Mouse (Mus musculus): Measurements from ENCODE around the gene Tldc1. TPM values are rescaled to one million over a fixed set of nuclear protein-coding genes. Genes with fewer than 3 reads are reported as not detected.

The Tldc1 gene
- 11.6 and 14.4 TPM in 2 replicates for polyA plus RNA-seq (2015; fragmentation: Nextera tagmentation; extraction: Ambion mirVana)

DNA sequence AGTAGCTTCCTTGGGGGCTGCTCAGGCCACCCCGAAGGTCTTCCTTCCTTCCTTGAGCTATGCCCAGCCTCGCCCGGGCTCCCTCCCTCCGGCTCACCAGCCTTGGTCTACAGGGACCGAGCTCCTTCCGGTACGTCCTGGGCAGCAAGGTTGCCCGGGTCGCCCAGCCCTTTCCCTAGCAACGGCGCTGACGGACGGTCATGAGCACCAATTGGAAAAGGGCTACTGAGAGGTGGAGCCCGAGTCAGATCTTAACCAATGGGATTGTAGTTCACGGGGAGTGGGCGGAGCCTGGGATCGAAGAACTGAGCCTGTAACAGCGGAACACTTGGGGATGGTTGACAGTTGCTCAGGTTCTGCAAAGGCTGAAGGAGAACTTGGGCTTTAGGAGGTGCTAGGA is at the start of gene Tldc1:
Gene Tldc1 (minus strand): TSS at position 154 of the 400 bp plus-strand sequence.
- Histone ChIP-seq H3K9me3 (replicated peaks) (no peaks in the 10 kb centered on the region), H3K4me1 (peaks cover 20% of the 10 kb centered on the region), H3K36me3 (ENCODE audit: poor library complexity, severe bottlenecking) (0 out of 2 replicates have a peak, but pooled peaks cover 2% of the 10 kb centered on the region), H3K4me2 (peak within 1 kb of the TSS; percentile 90), H3K4me3 (peak within 1 kb of the TSS; percentile 58), H3K9ac (peak within 1 kb of the TSS; percentile 80), H3K27ac (peak within 1 kb of the TSS; percentile 75), H3K27me3 (no peaks in the 10 kb centered on the region; the same call in 1 of the 2 replicates)
- under 1% methylated on average over 18 of the region's 18 CpGs for WGBS
- ATAC-seq, result peak; percentile 97

DNA sequence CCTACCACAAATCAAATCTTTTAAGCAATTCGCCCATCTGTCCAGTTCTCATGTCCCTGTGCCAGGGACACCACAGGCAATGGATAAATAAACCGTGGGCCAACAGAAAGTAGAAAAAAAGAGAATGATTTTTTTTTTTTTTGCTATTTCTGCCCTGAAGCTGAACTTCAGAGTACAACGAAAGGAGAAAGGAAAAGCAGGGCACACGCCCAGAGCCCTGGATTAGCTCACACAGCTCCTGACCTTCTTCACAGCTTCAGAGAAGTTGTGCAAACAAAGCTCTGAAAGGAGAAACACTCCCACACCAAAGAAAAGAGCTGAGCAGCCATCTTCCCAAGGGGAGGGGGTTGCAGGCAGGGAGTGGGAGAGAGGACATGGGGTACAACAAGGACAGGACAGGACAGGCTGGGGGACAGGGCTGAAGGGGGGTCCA is 49.5 kb upstream of the Tldc1 start:
- Histone ChIP-seq H3K4me3 (no peak overlapping the region), H3K27me3 (no peaks in the 10 kb centered on the region), H3K9me3 (replicated peaks) (no peaks in the 10 kb centered on the region), H3K27ac (no peak overlapping the region), H3K4me2 (no peak overlapping the region), H3K4me1 (peaks cover 71% of the 10 kb centered on the region), H3K36me3 (ENCODE audit: poor library complexity, severe bottlenecking) (no peaks in the 10 kb centered on the region), H3K9ac (0 out of 2 replicates have a peak overlapping the region, but pooled peaks have one; percentile 3)
- 28% methylated on average over 4 of the region's 4 CpGs for WGBS
- ATAC-seq, result no peak

DNA sequence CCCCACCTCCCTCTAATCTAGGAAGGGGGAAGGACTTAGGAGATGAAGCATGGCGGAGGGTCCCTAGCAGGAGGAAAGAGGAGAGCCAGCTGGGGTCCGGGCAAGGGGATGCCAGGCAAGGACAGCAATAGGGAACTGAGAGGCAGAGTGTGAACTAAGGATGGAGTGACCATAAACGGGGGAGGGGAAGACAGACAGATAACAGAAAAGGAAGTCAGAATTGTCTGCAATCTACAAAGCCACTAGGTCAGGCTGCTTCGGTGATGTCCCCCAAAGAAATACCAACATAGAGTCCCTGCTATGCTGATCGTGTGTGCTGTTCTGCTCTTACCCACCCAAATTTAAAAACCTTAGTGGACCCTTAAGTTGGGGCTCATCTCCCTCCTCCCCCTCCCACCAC is 48.8 kb upstream of the Tldc1 start:
- Histone ChIP-seq H3K4me3 (no peak overlapping the region), H3K9me3 (replicated peaks) (no peaks in the 10 kb centered on the region), H3K36me3 (ENCODE audit: poor library complexity, severe bottlenecking) (peaks cover 7% of the 10 kb centered on the region), H3K4me2 (no peak overlapping the region), H3K9ac (no peak overlapping the region), H3K27ac (no peak overlapping the region), H3K27me3 (no peaks in the 10 kb centered on the region), H3K4me1 (peaks cover 63% of the 10 kb centered on the region)
- WGBS, result 80% methylated on average over 5 of the region's 5 CpGs
- no peak for ATAC-seq

DNA sequence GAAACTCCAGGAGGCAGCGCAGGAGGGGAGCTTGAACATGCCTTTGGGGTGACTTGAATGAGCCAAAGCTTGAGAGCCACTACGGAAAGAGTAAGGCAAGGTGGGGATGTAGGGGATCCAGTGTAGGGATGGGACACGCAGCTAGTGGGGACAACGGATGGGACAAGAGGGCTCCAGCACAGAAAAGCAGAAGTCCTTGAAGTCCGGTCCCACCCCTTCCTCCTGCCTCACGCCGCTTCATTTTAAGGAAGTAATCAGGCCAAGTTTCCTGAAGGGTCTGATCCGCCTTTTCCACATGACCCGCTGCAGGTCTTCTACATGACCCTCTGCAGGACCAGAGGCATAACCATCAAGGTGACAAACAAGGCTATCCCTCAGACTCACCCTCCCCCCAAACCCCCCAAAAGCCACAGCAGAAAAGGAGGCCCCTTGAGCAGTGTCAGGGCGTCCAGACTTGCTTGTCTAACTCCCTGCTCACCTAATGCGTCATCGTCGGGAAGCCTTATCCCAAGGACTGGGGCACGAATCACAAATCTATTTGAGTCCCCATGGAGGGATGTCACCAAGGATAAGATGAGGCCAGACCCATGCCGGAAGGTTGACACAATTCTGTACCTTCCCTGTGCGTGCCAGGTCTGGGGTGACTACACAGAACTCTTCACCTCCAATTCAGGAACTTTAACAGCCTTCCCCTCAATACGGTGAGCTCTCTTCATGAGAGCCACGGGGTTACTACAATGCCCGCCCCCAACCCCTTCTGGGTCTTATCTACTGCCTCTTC is 47.9 kb upstream of the Tldc1 start:
- H3K9me3 ChIP-seq (replicated peaks), result no peaks in the 10 kb centered on the region
- H3K36me3 ChIP-seq (ENCODE audit: poor library complexity, severe bottlenecking), result peaks cover 14% of the 10 kb centered on the region
- H3K27ac ChIP-seq, result no peak overlapping the region
- WGBS, result 92% methylated on average over 19 of the region's 19 CpGs
- no peaks in the 10 kb centered on the region for H3K27me3 ChIP-seq
- H3K4me3 ChIP-seq, result no peak overlapping the region
- peaks cover 55% of the 10 kb centered on the region for H3K4me1 ChIP-seq
- no peak overlapping the region for H3K4me2 ChIP-seq
- no peak overlapping the region for H3K9ac ChIP-seq
- no peak for ATAC-seq

DNA sequence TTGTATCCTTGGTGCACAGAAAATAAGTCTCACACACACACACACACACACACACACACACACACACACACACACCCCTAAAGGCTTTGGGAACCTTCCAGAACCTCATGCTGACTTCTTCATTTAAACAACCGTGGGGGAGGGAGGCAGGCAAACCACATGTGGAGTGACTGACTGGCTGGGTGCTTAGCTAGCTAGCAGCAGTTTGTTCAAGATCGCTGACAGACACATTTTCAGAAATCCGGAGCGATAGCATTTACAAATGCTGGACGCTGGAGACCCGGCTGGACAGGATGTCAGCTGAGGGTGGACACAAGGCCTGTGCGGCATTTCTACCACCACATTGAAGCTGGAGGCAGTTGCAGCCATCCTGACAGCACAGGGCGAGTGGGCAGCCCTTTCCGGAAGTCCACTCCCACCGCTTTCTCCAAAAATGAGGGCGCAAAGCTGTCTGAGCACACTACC is 46.6 kb upstream of the Tldc1 start:
- H3K4me2 ChIP-seq, result no peak overlapping the region
- H3K27ac ChIP-seq, result no peak overlapping the region
- H3K36me3 ChIP-seq (ENCODE audit: poor library complexity, severe bottlenecking), result peaks cover 27% of the 10 kb centered on the region
- no peaks in the 10 kb centered on the region for H3K27me3 ChIP-seq
- H3K4me3 ChIP-seq, result no peak overlapping the region
- no peaks in the 10 kb centered on the region for H3K9me3 ChIP-seq (replicated peaks)
- WGBS, result 82% methylated on average over 11 of the region's 11 CpGs
- peaks cover 42% of the 10 kb centered on the region for H3K4me1 ChIP-seq
- ATAC-seq, result no peak
- no peak overlapping the region for H3K9ac ChIP-seq

DNA sequence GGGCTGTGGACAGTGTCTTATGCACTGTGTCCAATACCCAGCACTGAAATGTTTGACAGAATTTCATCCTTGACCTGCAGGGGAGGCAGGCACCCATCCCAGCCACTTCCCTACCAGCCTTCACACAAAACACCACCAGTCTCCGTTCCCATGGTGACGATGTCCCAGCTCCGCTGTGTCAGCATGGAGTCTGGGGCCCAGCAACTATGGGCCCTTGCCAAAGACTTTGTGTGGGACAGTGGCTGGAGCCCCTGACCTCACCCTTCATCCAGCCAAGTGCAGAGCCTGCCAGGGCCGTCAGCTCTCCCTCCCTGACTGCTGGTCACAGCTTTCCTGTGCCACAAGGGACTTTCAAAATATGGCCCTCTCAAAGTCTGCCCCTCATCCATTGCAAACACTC is 45.9 kb upstream of the Tldc1 start:
- no peaks in the 10 kb centered on the region for H3K9me3 ChIP-seq (replicated peaks)
- ATAC-seq, result no peak
- no peak overlapping the region for H3K27ac ChIP-seq
- no peak overlapping the region for H3K9ac ChIP-seq
- 42% methylated on average over 4 of the region's 4 CpGs for WGBS
- H3K4me2 ChIP-seq, result no peak overlapping the region
- peaks cover 34% of the 10 kb centered on the region for H3K36me3 ChIP-seq (ENCODE audit: poor library complexity, severe bottlenecking)
- H3K4me1 ChIP-seq, result peaks cover 38% of the 10 kb centered on the region
- no peaks in the 10 kb centered on the region for H3K27me3 ChIP-seq
- H3K4me3 ChIP-seq, result no peak overlapping the region

DNA sequence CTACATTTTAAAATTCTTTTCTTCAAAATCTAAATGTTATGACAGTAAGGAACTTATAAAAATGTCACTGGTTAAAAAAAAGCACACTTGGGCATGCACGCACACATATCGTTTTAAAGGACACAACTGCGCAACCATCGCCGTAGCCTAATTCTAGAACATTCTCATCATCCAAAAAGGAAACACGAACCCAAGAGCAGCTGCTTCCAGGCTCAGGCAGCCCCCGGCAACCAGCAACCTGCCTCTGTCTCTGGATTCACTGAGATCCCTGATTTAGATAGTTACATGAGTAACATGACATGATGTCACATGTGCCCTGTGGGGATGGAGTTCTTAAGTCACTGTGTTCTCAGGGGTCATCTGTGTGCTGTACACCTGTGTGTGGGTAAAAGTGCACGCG is 45.1 kb upstream of the Tldc1 start:
- peaks cover 40% of the 10 kb centered on the region for H3K36me3 ChIP-seq (ENCODE audit: poor library complexity, severe bottlenecking)
- no peak overlapping the region for H3K4me3 ChIP-seq
- no peak for ATAC-seq
- H3K27ac ChIP-seq, result no peak overlapping the region
- 97% methylated on average over 9 of the region's 9 CpGs for WGBS
- H3K27me3 ChIP-seq, result no peaks in the 10 kb centered on the region
- H3K9me3 ChIP-seq (replicated peaks), result no peaks in the 10 kb centered on the region
- H3K4me1 ChIP-seq, result peaks cover 29% of the 10 kb centered on the region
- H3K4me2 ChIP-seq, result no peak overlapping the region
- no peak overlapping the region for H3K9ac ChIP-seq

DNA sequence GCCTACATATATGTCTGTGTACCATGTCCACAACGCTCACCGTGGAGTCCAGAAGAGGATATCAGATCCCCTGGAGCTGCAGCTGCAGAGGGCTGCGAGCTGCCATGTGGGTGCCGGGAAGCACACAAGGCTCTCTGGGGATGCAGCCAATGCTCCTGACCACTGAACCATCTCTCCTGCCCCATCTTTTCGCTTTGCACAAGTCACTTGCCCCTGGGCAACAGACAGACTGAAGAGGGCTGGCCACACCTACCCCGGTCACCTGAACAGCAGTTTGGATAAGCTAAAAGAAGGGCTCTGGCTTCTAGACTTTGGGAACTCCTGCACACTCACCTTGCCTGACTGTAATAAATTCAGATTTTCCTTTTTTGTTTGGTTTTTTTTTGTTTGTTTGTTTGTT is 43.5 kb upstream of the Tldc1 start:
- no peaks in the 10 kb centered on the region for H3K27me3 ChIP-seq
- H3K9me3 ChIP-seq (replicated peaks), result no peaks in the 10 kb centered on the region
- H3K4me1 ChIP-seq, result peaks cover 29% of the 10 kb centered on the region
- H3K4me2 ChIP-seq, result no peak overlapping the region
- H3K36me3 ChIP-seq (ENCODE audit: poor library complexity, severe bottlenecking), result peaks cover 40% of the 10 kb centered on the region
- 93% methylated on average over 6 of the region's 6 CpGs for WGBS
- no peak overlapping the region for H3K9ac ChIP-seq
- H3K27ac ChIP-seq, result no peak overlapping the region
- no peak for ATAC-seq
- H3K4me3 ChIP-seq, result no peak overlapping the region

DNA sequence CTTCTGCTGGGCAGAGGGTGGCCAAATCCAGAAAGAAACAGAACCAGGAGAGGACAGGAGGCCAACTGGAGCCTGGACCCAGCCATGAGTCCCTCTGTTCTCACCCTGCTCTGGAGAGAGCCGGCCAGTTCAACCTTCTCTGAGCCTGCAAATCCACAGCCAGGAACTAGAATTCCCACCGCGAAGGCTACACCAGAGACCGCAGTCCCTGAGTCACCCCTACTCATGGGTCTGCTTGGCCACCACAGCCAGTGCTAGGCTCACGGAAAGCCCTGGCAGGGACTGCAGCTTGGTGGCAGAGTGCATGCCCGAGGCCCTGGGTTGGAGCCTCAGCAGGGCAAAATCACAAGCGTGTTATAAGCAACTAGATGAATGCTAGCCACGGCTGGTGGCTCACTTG is 41.8 kb upstream of the Tldc1 start:
- peaks cover 47% of the 10 kb centered on the region for H3K36me3 ChIP-seq (ENCODE audit: poor library complexity, severe bottlenecking)
- H3K27me3 ChIP-seq, result no peaks in the 10 kb centered on the region
- no peaks in the 10 kb centered on the region for H3K9me3 ChIP-seq (replicated peaks)
- H3K9ac ChIP-seq, result no peak overlapping the region
- 94% methylated on average over 8 of the region's 8 CpGs for WGBS
- no peak overlapping the region for H3K4me2 ChIP-seq
- H3K27ac ChIP-seq, result no peak overlapping the region
- peaks cover 30% of the 10 kb centered on the region for H3K4me1 ChIP-seq
- ATAC-seq, result no peak
- no peak overlapping the region for H3K4me3 ChIP-seq

DNA sequence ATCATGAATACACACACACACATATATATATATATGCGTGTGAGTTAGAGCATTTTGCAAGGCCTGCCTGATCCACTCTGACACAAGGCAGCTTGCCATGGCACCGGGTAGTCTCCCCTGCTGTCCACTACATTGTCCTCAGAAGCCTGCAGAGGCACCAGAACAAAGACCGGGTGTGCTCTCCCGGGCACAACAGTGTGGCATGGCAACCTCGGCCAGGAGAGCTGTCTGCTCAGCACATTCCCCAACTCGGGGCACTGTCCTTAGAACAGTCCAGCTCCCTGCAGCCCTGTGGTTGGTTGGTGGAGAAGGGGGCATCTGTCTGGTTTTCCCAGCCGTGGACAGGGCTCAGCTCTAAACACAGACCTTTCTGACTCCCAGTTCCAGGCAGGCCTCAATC is 41.1 kb upstream of the Tldc1 start:
- no peak overlapping the region for H3K9ac ChIP-seq

DNA sequence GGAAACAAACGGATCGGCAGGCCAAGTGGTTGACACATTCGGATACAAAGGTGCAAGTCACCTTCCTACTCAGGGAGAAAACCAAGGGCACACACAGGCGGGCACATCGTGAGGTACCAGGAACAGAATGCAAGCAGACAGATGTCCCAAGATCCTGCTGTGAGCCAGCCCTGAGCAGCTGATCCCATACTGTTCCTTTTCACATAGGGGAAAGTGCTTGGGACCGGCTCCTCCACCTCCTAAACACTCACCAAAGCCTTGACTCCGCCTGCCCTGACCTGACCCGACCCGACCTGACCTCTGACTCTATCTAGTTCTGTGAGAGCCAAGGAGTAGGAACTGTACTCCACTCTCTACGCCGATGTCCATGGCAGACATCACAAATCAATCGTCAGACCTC is 39.2 kb upstream of the Tldc1 start:
- no peak overlapping the region for H3K27ac ChIP-seq
- 37% methylated on average over 12 of the region's 12 CpGs for WGBS
- peaks cover 27% of the 10 kb centered on the region; the same call in 1 of the 2 replicates for H3K4me1 ChIP-seq
- no peaks in the 10 kb centered on the region for H3K9me3 ChIP-seq (replicated peaks)
- H3K27me3 ChIP-seq, result no peaks in the 10 kb centered on the region
- ATAC-seq, result no peak
- H3K9ac ChIP-seq, result no peak overlapping the region
- no peak overlapping the region for H3K4me2 ChIP-seq
- peaks cover 49% of the 10 kb centered on the region for H3K36me3 ChIP-seq (ENCODE audit: poor library complexity, severe bottlenecking)
- no peak overlapping the region for H3K4me3 ChIP-seq

More for the DNA sequence above, 41.1 kb upstream of the Tldc1 start:
- no peak overlapping the region for H3K27ac ChIP-seq
- no peaks in the 10 kb centered on the region for H3K9me3 ChIP-seq (replicated peaks)
- ATAC-seq, result no peak
- no peak overlapping the region for H3K4me2 ChIP-seq
- H3K27me3 ChIP-seq, result no peaks in the 10 kb centered on the region
- H3K36me3 ChIP-seq (ENCODE audit: poor library complexity, severe bottlenecking), result peaks cover 52% of the 10 kb centered on the region
- H3K4me3 ChIP-seq, result no peak overlapping the region
- 65% methylated on average over 7 of the region's 7 CpGs for WGBS
- peaks cover 24% of the 10 kb centered on the region for H3K4me1 ChIP-seq

DNA sequence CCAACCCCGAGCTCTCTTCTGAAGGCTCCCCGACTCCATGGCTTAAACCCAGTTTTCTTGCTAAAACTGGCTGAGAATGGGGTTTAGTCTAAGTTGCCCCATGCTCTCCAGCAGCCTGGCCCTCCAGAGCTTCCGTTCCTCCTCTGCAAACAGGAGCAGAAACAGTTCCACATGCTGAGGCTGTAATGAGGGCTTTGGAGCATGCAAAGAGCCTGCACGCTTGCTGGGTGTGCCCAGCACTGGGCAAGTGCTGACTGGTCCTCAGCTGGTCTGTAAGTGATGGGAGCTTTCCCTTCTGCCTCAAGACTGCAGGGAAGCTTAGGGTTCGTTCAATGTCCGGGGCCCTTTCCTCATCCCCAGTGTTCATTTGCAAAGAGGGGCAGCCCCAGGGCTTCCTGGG is 38.0 kb upstream of the Tldc1 start:
- H3K4me3 ChIP-seq, result no peak overlapping the region
- peaks cover 39% of the 10 kb centered on the region for H3K36me3 ChIP-seq (ENCODE audit: poor library complexity, severe bottlenecking)
- H3K27ac ChIP-seq, result no peak overlapping the region
- H3K9me3 ChIP-seq (replicated peaks), result no peaks in the 10 kb centered on the region
- 71% methylated on average over 6 of the region's 6 CpGs for WGBS
- H3K4me1 ChIP-seq, result peaks cover 30% of the 10 kb centered on the region; the same call in 1 of the 2 replicates
- ATAC-seq, result no peak
- H3K4me2 ChIP-seq, result no peak overlapping the region
- H3K27me3 ChIP-seq, result no peaks in the 10 kb centered on the region
- no peak overlapping the region for H3K9ac ChIP-seq

All from forebrain, embryonic 13.5 days (tissue).